Mouse (Mus musculus): Measurements from ENCODE around the gene Cacna1d.

DNA sequence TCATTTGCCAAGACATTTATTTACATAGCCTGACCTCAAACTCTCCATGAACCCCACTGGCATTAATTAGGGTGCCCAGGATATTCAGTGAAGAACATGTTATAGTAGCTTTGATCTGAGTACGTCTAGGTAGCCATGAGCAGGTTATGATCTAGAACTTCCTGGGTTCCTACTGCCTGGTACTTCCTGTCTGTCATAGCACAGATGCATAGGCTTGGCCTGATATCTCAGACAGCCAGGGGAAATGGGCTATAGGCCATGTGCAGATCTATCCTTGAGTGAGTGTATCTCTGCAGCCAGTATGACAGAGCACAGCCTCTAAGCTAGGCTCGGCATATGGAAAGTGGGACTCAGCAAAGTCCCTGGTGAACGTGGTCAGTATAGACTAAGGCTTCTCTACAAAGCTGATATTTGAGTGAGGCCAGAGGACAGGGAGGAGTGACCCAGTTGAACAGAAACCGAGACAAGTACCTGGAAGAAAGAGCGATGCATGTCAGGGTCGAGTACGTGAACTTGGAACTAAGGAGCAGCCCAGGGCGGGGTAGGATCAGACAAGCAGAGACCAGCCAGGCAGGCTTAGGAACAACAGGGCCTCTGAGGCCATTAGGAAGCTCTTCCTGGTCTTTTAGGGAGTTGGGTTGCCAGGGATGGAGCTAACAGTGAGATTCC lies 473.3 kb downstream of the Cacna1d start:
- TF ChIP-seq CTCF (IDR thresholded peaks at IDR 0.05; ENCODE audit: low read depth) (no peak), EP300 (IDR thresholded peaks at IDR 0.05; ENCODE audit: low read depth) (no peak)

All from liver, postnatal 0 days (tissue).